Mouse (Mus musculus) hematopoietic stem cell, adult 5-6 weeks (primary cell): ENCODE measurements around the gene Ptpru. TPM values are rescaled to one million over a fixed set of nuclear protein-coding genes. Genes with fewer than 3 reads are reported as not detected.
A peak's percentile ranks its signal among the peaks of the same experiment; 100 is the strongest.

Experiments
- ATAC-seq, 2 experiments: fragments of 125-278 bp in 1 of 2; replicated peaks in 1 of 2; 2 replicates each; pipeline ENCODE4 v1.8.0; 2016 to 2017; ENCODE audit warnings: inconsistent platforms in 2 of 2, mild to moderate bottlenecking in 2 of 2, moderate number of reproducible peaks in 2 of 2, low read depth in 1 of 2, moderate TSS enrichment in 1 of 2; ENCODE audit not compliant: low FRiP score in 2 of 2, poor library complexity in 2 of 2, severe bottlenecking in 2 of 2, insufficient read depth in 1 of 2, low TSS enrichment in 1 of 2
- total RNA-seq: library from RNA; stranded (forward); fragments of 172-1452, 232-1000 nt; gene quantifications from 2 replicates; pipeline ENCODE4 v1.2.3, GENCODE M21; 2017

Gene Ptpru
- 0.40 and 0.44 TPM in 2 replicates for total RNA-seq

DNA sequence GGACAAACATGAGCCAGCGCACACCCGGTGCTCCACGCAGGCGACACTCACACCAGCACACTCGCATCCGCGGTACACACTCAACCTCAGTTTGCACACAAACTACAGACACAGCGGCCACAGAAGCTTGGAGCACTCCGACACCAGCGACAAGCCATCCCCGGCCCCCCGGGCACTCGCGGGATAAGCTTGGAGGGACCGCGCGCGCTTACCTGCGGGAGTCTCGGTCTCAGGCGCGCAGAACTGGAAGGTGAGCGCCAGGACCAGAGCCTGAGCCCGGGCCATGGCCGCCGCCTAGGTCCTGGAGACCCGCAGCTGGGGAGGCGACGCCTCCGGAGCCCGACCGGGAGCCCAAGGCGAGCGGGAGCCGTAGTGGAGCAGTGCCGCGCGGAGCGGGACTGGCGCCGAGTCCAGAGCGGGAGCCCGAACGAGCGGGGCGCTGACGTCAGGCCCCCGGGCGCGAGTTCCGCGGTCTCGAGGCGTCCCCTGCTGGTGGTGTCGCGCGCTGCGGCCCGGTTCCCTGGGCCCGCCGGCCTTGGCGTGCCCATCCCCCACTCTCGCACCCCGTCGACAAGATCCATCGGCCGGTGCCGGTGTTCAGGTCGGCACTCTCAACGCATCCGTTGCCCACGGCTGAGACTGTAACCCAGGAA, at the start of gene Ptpru:
Gene Ptpru, minus strand, starts transcription at position 417 of the 653 bp plus-strand sequence.
- ATAC-seq, result peak; percentile 42 to 74

- no peak for ATAC-seq
These were observed 47.3 kb upstream of the Ptpru start for GRCm38 (mm10) chr4:131885376-131885775.

GRCm38 (mm10) chr4:131883571-131883970, 45.5 kb upstream of the Ptpru start:
- no peak for ATAC-seq

DNA sequence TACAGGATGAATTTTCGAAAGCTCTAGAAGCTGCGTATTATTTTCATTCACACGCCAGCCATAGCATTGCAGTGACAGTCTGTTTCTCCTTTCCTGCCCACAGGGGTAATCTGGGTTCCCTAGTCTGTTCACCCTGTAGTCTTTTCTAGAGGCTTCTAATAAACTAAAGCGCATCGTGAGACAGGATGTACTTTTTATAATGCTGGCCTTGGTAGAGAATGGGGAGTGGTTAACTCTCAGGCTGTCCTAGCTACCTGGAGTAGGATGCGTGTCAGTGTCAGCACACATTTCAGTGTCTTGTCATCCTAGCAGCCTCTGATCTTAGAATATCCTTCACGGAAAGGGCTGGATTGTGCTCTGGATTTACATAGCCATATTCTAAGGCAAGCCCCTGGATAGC, 43.2 kb upstream of the Ptpru start:
- no peak for ATAC-seq

GRCm38 (mm10) chr4:131879692-131880091, 41.6 kb upstream of the Ptpru start:
- ATAC-seq, result no peak

DNA sequence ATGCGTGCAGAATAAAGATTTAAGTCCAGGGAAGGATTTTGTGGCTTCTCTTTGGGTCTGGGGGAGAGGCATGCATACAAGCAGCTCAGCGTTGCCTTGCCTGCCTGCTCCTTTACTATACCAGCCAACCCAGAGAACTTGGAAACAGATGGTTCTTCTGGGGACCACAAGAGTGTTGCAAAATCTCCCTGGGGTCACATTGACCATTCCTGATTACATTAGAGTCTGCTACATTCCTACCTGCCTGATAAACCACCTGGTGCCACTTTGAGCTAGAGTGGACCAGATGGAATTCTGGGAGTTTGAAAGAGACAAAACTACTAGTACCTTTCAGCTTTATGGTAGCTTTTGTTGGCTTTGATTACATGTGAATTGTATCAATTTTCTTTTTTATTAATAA, 38.7 kb upstream of the Ptpru start:
- no peak for ATAC-seq

DNA sequence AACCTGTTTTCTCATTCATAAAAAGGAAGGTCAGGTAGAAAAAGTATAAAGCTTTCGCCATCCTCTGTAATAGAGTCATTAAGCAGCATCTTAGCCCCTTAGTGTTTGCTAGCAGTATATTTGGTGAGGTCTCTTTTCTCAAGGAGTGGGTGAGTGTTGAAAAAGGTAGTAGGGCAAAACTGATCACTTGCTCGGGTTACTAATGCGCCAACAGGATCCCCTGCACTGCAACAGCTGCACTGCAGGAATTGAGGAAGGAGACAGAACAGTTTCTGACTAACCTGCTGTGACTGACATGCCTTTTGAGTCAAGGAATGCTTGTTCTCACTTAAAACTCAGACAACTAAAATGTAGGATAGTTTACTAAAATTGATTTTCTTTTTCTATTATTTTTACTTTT, 37.2 kb upstream of the Ptpru start:
- ATAC-seq, result no peak

- ATAC-seq, result no peak
These were observed 36.5 kb upstream of the Ptpru start for GRCm38 (mm10) chr4:131874567-131874966.

- ATAC-seq, result peak; percentile 18 to 20; a peak in 1 of 4 replicates
These were observed 36.1 kb upstream of the Ptpru start for GRCm38 (mm10) chr4:131874169-131874536.

DNA sequence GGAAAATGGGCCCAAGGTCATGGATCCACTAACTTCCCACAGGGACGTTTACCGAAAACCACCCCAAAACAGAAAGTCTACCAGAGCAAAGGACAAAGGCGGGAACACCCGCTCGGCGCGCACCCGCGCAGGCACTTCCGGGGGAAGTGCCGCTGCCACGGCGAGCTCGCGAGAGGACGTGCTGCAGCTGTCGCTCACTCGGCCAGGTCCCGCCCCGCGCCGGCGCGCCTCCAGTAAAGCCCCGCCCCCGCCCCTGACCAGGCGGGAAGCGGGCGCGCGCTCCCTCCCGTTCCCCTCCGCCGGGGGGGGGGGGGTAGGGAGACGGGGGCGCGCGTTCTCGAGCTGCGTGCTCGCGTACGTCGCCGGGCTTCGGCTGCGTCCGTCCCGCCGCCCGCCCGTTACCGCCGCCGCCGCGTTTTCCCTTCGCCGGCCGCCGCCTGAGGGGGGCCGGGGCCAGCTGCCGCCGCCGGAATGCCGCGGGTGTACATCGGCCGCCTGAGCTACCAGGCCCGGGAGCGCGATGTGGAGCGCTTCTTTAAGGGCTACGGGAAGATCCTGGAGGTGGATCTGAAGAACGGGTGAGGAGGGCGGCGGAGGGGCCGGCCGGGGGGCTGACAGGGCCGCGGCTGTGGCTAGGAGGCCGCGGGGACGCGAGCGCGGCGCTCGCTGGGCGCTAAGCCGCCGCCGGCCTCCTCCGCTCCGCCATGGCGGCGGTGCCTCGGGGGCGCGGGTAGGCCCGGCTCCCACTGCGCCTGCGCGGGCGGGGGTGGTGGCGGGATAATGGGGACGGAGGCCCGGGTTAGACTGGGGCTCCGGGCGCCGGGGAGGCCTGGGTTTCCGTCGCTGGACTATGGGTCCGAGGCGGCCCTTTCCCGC, 35.4 kb upstream of the Ptpru start, which contains the start of gene Srsf4:
Gene Srsf4, plus strand, starts transcription at position 325 of the 876 bp plus-strand sequence.
- peak; percentile 87 to 92 for ATAC-seq

- no peak for ATAC-seq
These were observed 34.7 kb upstream of the Ptpru start for GRCm38 (mm10) chr4:131872672-131873292.

DNA sequence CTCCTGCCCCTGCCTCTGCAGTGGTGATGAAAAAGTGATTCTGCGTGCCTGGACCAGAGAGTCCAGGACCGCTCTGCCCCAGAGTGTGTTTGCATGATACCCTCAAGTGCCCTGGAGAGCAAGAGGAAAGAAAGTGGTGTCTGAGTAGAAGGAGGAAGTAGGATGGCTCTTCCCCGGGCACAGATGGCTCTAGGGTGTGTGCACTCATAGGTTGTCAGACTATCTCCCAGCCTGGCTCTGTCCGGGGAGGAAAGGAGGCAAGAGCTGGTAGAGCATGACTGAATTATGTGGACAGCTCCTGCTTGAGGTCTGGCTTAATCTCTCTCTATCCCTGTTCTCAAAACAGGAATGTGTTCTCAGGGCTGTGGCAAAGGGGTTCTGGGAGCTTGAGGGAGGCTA, 23.3 kb upstream of the Ptpru start:
- peak; percentile 63 to 66 for ATAC-seq

GRCm38 (mm10) chr4:131860492-131861340, 22.6 kb upstream of the Ptpru start:
- peak; percentile 93 to 94 for ATAC-seq

DNA sequence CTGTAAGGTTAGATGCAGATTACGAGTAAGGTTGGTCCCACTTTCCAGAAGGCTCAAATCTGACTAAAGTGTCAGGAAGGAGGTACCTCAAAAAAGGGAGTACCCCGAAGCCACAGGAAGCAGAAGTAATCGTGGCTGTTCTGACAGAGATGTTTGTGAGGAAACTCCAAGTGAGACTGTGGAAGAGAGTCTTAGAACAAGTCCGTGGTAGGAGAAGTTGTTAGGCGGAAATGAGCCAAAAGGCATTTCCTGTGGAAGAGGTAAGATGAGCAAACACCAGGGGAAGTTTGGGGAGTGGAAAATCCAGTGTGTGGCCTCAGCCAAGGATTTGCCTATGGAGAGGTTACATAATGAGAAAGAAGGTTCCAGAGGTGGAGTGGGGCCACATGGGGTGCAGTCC, 16.9 kb upstream of the Ptpru start:
- peak in 1 of 2 experiments; percentile 33; a peak in 1 of 4 replicates for ATAC-seq

GRCm38 (mm10) chr4:131849986-131850638, 12.0 kb upstream of the Ptpru start:
- ATAC-seq, result peak; percentile 30 to 44; a peak in 2 of 4 replicates

DNA sequence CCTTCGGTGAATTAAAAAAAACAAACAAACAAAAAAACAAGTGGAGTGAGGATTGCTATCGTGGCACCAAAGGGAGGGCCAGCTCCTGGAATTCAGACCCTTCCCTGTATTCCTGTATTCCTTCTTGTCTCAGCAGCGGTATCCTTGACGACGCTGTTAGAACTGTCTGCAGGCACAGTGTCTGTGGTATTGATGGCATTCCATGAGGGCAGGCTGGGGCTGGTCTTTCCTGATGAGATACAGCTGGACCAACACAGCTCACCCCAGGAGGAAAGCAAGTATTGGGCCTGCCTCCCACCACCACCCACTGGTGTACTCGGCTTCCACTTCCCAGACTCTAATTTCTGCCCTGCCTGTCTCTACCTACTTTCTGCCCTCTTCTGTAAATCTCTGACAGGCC, 10.0 kb upstream of the Ptpru start:
- ATAC-seq, result no peak
